Mouse (Mus musculus) gastrocnemius, adult 2 months (tissue): ENCODE measurements around the gene Dusp22. TPM values are rescaled to one million over a fixed set of nuclear protein-coding genes. Genes with fewer than 3 reads are reported as not detected.

Experiments used
- DNase-seq: peaks from one replicate; pipeline ENCODE4 v3.0.0; 2022
- H3K27ac ChIP-seq: fragments of 200-600 bp; 2 replicates; pipeline ENCODE4 v1.8.1; 2022; ENCODE audit warnings: mild to moderate bottlenecking
- H3K4me3 ChIP-seq: fragments of 200-600 bp; 2 replicates; pipeline ENCODE4 v1.8.1; 2022; ENCODE audit warnings: mild to moderate bottlenecking, moderate library complexity
- CTCF ChIP-seq: fragments of 200-600 bp; IDR thresholded peaks from 2 replicates; pipeline ENCODE4 v1.8.1; 2022; ENCODE audit warnings: antibody characterized with exemption, mild to moderate bottlenecking, moderate library complexity
- intact Hi-C: fragments of 180-260 bp; cut with DNase I; formaldehyde crosslinking; loops from one replicate; pipeline ENCODE4 v1.15.1; 2025
- total RNA-seq, 2 experiments: library from RNA; stranded (reverse); gene quantifications; 2 replicates each; pipeline ENCODE4 v1.2.3; 2021

Gene Dusp22
- total RNA-seq, 2 experiments from 2014 or later, result 36.2 to 59.5 TPM

- H3K27ac ChIP-seq, result no peak overlapping the region
- intact Hi-C loops, result no loop called here
- TF ChIP-seq CTCF, result no peak
- H3K4me3 ChIP-seq, result no peak overlapping the region
- DNase-seq, result no peak
Observed at GRCm38 (mm10) chr13:30760374-30761090, 100.7 kb downstream of the Dusp22 start.

Other genes starting within 250 kb of the Dusp22 start
- 100 to 1,000 TPM; 441 to 666 TPM for gene Uqcrfs1, start 114.6 kb upstream of the Dusp22 start, total RNA-seq
- 1 to 10 TPM in 1 of 2 experiments, under 1 TPM in 1; 0.64 to 2.5 TPM for gene Irf4, start 89.2 kb downstream of the Dusp22 start, total RNA-seq